Mouse (Mus musculus) myocyte (in vitro differentiated cells): ENCODE measurements at regions not wholly inside any gene's neighbourhood (a gene's known extent, or its start where the extent isn't known, plus 50 kb on each side); places are given as distances from the start of the nearest gene placed in this dataset.

Experiments
- CEBPB ChIP-seq: IDR thresholded peaks from 2 replicates; pipeline ENCODE4 v1.6.1; 2011; ENCODE audit warnings: mild to moderate bottlenecking, moderate library complexity; ENCODE audit not compliant: poor library complexity, insufficient read depth, severe bottlenecking
- E2F4 ChIP-seq: IDR thresholded peaks from one replicate; pipeline ENCODE4 v1.6.1; 2011; ENCODE audit warnings: mild to moderate bottlenecking, control low read depth, moderate library complexity; ENCODE audit not compliant: insufficient read depth
- MAX ChIP-seq: IDR thresholded peaks from one replicate; pipeline ENCODE4 v1.6.1; 2011; ENCODE audit warnings: low read depth, mild to moderate bottlenecking, control low read depth
- MYOD1 ChIP-seq, 3 experiments: IDR thresholded peaks; one replicate each; pipeline ENCODE4 v1.6.1; 2011; ENCODE audit warnings: control low read depth in 2 of 3, low read depth in 2 of 3, mild to moderate bottlenecking in 2 of 3, moderate library complexity in 1 of 3; ENCODE audit not compliant: insufficient read length in 2 of 3, control insufficient read depth in 1 of 3
- MYOG ChIP-seq, 3 experiments: IDR thresholded peaks; one replicate each; pipeline ENCODE4 v1.6.1; 2011; ENCODE audit warnings: control low read depth in 2 of 3, low read depth in 2 of 3, mild to moderate bottlenecking in 2 of 3; ENCODE audit not compliant: insufficient read length in 2 of 3, control insufficient read depth in 1 of 3, insufficient read depth in 1 of 3
- POLR2A ChIP-seq: IDR thresholded peaks from one replicate; pipeline ENCODE4 v1.6.1; 2011; ENCODE audit warnings: low read depth, mild to moderate bottlenecking, control low read depth, moderate library complexity; ENCODE audit not compliant: insufficient read length
- POLR2AphosphoS2 ChIP-seq: IDR thresholded peaks from one replicate; pipeline ENCODE4 v1.6.1; 2011; ENCODE audit warnings: low read depth, control low read depth; ENCODE audit not compliant: insufficient read length
- REST ChIP-seq: IDR thresholded peaks from one replicate; pipeline ENCODE4 v1.6.1; 2011; ENCODE audit warnings: mild to moderate bottlenecking, control low read depth, moderate library complexity; ENCODE audit not compliant: insufficient read depth, insufficient read length
- SRF ChIP-seq: IDR thresholded peaks from one replicate; pipeline ENCODE4 v1.6.1; 2011; ENCODE audit warnings: low read depth; ENCODE audit not compliant: control insufficient read depth, insufficient read length
- TCF12 ChIP-seq: IDR thresholded peaks from one replicate; pipeline ENCODE4 v1.6.1; 2011; ENCODE audit warnings: mild to moderate bottlenecking, control low read depth; ENCODE audit not compliant: poor library complexity, insufficient read depth, severe bottlenecking
- TCF3 ChIP-seq: IDR thresholded peaks from one replicate; pipeline ENCODE4 v1.6.1; 2011; ENCODE audit warnings: low read depth, control low read depth; ENCODE audit not compliant: insufficient read length
- USF1 ChIP-seq: IDR thresholded peaks from one replicate; pipeline ENCODE4 v1.6.1; 2011; ENCODE audit warnings: low read depth, mild to moderate bottlenecking, control low read depth, moderate library complexity

DNA sequence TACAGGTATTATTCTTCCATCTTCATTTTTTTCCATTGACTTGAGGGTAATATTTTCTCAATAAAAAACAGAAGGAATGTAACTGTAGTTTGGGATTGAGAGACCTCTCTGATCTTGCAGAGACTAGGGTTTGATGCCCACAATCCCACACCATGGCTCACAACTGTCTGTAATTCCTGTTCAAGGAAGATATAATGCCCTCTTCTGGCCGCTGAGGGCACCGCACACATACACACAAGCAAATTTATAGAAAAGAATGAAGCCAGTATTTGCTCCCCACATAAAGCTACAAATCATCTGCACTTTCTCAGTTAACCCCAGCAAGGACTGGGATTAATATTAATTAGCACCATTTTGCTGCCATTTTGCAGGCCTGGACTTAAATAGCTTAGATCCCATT is 215.6 kb downstream of the Abcc12 start:
- TF ChIP-seq POLR2A (no peak), USF1 (no peak), CEBPB (no peak), E2F4 (no peak), MYOG (IDR thresholded peaks at IDR 0.05; ENCODE audit: control insufficient read depth in 1 of 3, insufficient read depth in 1 of 3, insufficient read length in 2 of 3, low read depth in 2 of 3) (no peak), POLR2AphosphoS2 (no peak), MAX (no peak), REST (no peak), MYOD1 (IDR thresholded peaks at IDR 0.05; ENCODE audit: control insufficient read depth in 1 of 3, insufficient read length in 2 of 3, low read depth in 2 of 3) (no peak), TCF12 (no peak), TCF3 (no peak), SRF (no peak)
